Mouse (Mus musculus) adrenal gland, postnatal 36 days (tissue): ENCODE measurements at regions not wholly inside any gene's neighbourhood (a gene's known extent, or its start where the extent isn't known, plus 50 kb on each side); places are given as distances from the start of the nearest gene placed in this dataset.

ENCODE experiments used
- DNase-seq, 2 experiments: peaks; one replicate each; pipeline ENCODE4 v3.0.0; 2021; ENCODE audit warnings: mixed read lengths in 1 of 2

GRCm38 (mm10) chr2:115322582-115322981 lies 258.9 kb upstream of the BC052040 start:
- no peak for DNase-seq

- no peak for DNase-seq
Observed at GRCm38 (mm10) chr2:115326526-115326925, 255.0 kb upstream of the BC052040 start.

- DNase-seq, result no peak
Observed at GRCm38 (mm10) chr2:115338178-115338577, 243.3 kb upstream of the BC052040 start.

GRCm38 (mm10) chr2:115339034-115339433 lies 242.5 kb upstream of the BC052040 start:
- no peak for DNase-seq

- no peak for DNase-seq
Observed at GRCm38 (mm10) chr2:115342360-115342759, 239.2 kb upstream of the BC052040 start.

- DNase-seq, result no peak
Observed at GRCm38 (mm10) chr2:115346551-115346950, 235.0 kb upstream of the BC052040 start.

- DNase-seq, result peak in 1 of 2 experiments; percentile 6
Observed at GRCm38 (mm10) chr2:115348263-115348662, 233.3 kb upstream of the BC052040 start.

GRCm38 (mm10) chr2:115371072-115371471 lies 210.4 kb upstream of the BC052040 start:
- no peak for DNase-seq

GRCm38 (mm10) chr2:115375336-115375735 lies 206.2 kb upstream of the BC052040 start:
- no peak for DNase-seq

GRCm38 (mm10) chr2:115384414-115385180 lies 196.9 kb upstream of the BC052040 start:
- DNase-seq, result no peak

GRCm38 (mm10) chr2:115385207-115386168 lies 196.0 kb upstream of the BC052040 start:
- peak; percentile 15 to 33 for DNase-seq

- no peak for DNase-seq
Observed at GRCm38 (mm10) chr2:115391575-115391974, 189.9 kb upstream of the BC052040 start.

- DNase-seq, result no peak
Observed at GRCm38 (mm10) chr2:115392082-115392762, 189.3 kb upstream of the BC052040 start.

- DNase-seq, result no peak
Observed at GRCm38 (mm10) chr2:115394091-115394490, 187.4 kb upstream of the BC052040 start.

- no peak for DNase-seq
Observed at GRCm38 (mm10) chr2:115398550-115398949, 183.0 kb upstream of the BC052040 start.

- DNase-seq, result no peak
Observed at GRCm38 (mm10) chr2:115399107-115399740, 182.3 kb upstream of the BC052040 start.

GRCm38 (mm10) chr2:115399987-115400550 lies 181.4 kb upstream of the BC052040 start:
- DNase-seq, result peak; percentile 12

- no peak for DNase-seq
Observed at GRCm38 (mm10) chr2:115402246-115402645, 179.3 kb upstream of the BC052040 start.

GRCm38 (mm10) chr2:115432476-115432875 lies 149.0 kb upstream of the BC052040 start:
- DNase-seq, result peak; percentile 36 to 48

GRCm38 (mm10) chr2:115441100-115441499 lies 140.4 kb upstream of the BC052040 start:
- DNase-seq, result no peak

GRCm38 (mm10) chr2:115449783-115450483 lies 131.6 kb upstream of the BC052040 start:
- no peak for DNase-seq
